Mouse (Mus musculus): ENCODE measurements around the gene Calcr.
"Not testable (repeated sequence)": the region's sequence is repeated elsewhere in the genome, so short reads cannot be mapped to it uniquely, and the experiment has no call there.

GRCm38 (mm10) chr6:3671941-3672340, 92.6 kb downstream of the Calcr start:
- not testable (repeated sequence) for TF ChIP-seq CTCF, POLR2A (IDR thresholded peaks at IDR 0.05; ENCODE audit: extremely low read depth, insufficient read depth, low read length)
